Mouse (Mus musculus) thymus, adult 2 months (tissue): Measurements from ENCODE around the gene Pip4k2b.

ENCODE experiments used
- CTCF ChIP-seq: fragments of 200-500 bp; IDR thresholded peaks from 2 replicates; pipeline ENCODE4 v1.5.1; 2012; ENCODE audit warnings: mild to moderate bottlenecking, control low read depth, low read length, moderate library complexity, borderline replicate concordance; ENCODE audit not compliant: control insufficient read depth, poor library complexity, insufficient read depth; ENCODE audit errors: extremely low read depth
- POLR2A ChIP-seq: fragments of 200-500 bp; IDR thresholded peaks from 2 replicates; pipeline ENCODE4 v1.6.1; 2012; ENCODE audit warnings: mild to moderate bottlenecking, low read length, control low read depth, moderate library complexity; ENCODE audit not compliant: control insufficient read depth, poor library complexity, insufficient read depth; ENCODE audit errors: extremely low read depth

DNA sequence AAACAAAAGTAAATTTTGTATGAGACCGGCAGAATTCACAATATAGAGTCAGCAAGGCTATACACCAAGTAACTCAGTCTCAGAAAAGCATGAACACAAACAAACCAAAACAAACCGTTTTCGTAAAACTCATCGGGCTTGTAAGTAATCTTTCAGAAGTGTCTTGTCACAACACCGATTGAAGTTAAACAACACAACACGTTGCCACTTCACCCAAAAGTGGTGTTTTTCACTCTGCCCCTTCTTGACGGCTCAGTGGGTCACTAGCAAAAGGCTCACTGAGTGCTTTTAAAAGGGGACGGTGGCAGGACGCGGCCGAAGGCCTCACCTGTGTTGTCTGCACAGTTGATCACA is 37.0 kb upstream of the Pip4k2b start:
- TF ChIP-seq CTCF (no peak), POLR2A (no peak)
